Mouse (Mus musculus): ENCODE results near the gene St6galnac3. TPM values are rescaled to one million over a fixed set of nuclear protein-coding genes. Genes with fewer than 3 reads are reported as not detected.

Gene St6galnac3
- polyA plus RNA-seq, 1 experiment, result 15.6 TPM

GRCm38 (mm10) chr3:153605089-153605766 lies 119.7 kb downstream of the St6galnac3 start:
- TF ChIP-seq CTCF (IDR thresholded peaks at IDR 0.05; ENCODE audit: borderline replicate concordance, extremely low read depth, insufficient read depth, insufficient read length), result no peak
- no peak for TF ChIP-seq POLR2A (IDR thresholded peaks at IDR 0.05; ENCODE audit: borderline replicate concordance, extremely low read depth, insufficient read depth, insufficient read length, poor library complexity, severe bottlenecking)
- DNase-seq (ENCODE audit: low read depth), result peak; percentile 63

- TF ChIP-seq CTCF (IDR thresholded peaks at IDR 0.05; ENCODE audit: borderline replicate concordance, extremely low read depth, insufficient read depth, insufficient read length), result no peak
- no peak for TF ChIP-seq POLR2A (IDR thresholded peaks at IDR 0.05; ENCODE audit: borderline replicate concordance, extremely low read depth, insufficient read depth, insufficient read length, poor library complexity, severe bottlenecking)
- DNase-seq (ENCODE audit: low read depth), result no peak
Observed at GRCm38 (mm10) chr3:153599179-153599578, 125.8 kb downstream of the St6galnac3 start.

GRCm38 (mm10) chr3:153598631-153599030 lies 126.3 kb downstream of the St6galnac3 start:
- TF ChIP-seq CTCF (IDR thresholded peaks at IDR 0.05; ENCODE audit: borderline replicate concordance, extremely low read depth, insufficient read depth, insufficient read length), result peak; percentile 41; the same call in 1 of the 2 replicates
- no peak for TF ChIP-seq POLR2A (IDR thresholded peaks at IDR 0.05; ENCODE audit: borderline replicate concordance, extremely low read depth, insufficient read depth, insufficient read length, poor library complexity, severe bottlenecking)
- DNase-seq (ENCODE audit: low read depth), result peak; percentile 54

- TF ChIP-seq CTCF (IDR thresholded peaks at IDR 0.05; ENCODE audit: borderline replicate concordance, extremely low read depth, insufficient read depth, insufficient read length), result no peak
- peak; percentile 71 for DNase-seq (ENCODE audit: low read depth)
Observed at GRCm38 (mm10) chr3:153594531-153594930, 130.4 kb downstream of the St6galnac3 start.

GRCm38 (mm10) chr3:153593978-153594377 lies 131.0 kb downstream of the St6galnac3 start:
- no peak for DNase-seq (ENCODE audit: low read depth)
- no peak for TF ChIP-seq POLR2A (IDR thresholded peaks at IDR 0.05; ENCODE audit: borderline replicate concordance, extremely low read depth, insufficient read depth, insufficient read length, poor library complexity, severe bottlenecking)
- TF ChIP-seq CTCF (IDR thresholded peaks at IDR 0.05; ENCODE audit: borderline replicate concordance, extremely low read depth, insufficient read depth, insufficient read length), result no peak

- TF ChIP-seq POLR2A (IDR thresholded peaks at IDR 0.05; ENCODE audit: borderline replicate concordance, extremely low read depth, insufficient read depth, insufficient read length, poor library complexity, severe bottlenecking), result no peak
- TF ChIP-seq CTCF (IDR thresholded peaks at IDR 0.05; ENCODE audit: borderline replicate concordance, extremely low read depth, insufficient read depth, insufficient read length), result no peak
- DNase-seq (ENCODE audit: low read depth), result no peak
Observed at GRCm38 (mm10) chr3:153593103-153593502, 131.9 kb downstream of the St6galnac3 start.

- no peak for TF ChIP-seq POLR2A (IDR thresholded peaks at IDR 0.05; ENCODE audit: borderline replicate concordance, extremely low read depth, insufficient read depth, insufficient read length, poor library complexity, severe bottlenecking)
- no peak for TF ChIP-seq CTCF (IDR thresholded peaks at IDR 0.05; ENCODE audit: borderline replicate concordance, extremely low read depth, insufficient read depth, insufficient read length)
- no peak for DNase-seq (ENCODE audit: low read depth)
Observed at GRCm38 (mm10) chr3:153587594-153587993, 137.4 kb downstream of the St6galnac3 start.

GRCm38 (mm10) chr3:153584836-153585235 lies 140.1 kb downstream of the St6galnac3 start:
- no peak for TF ChIP-seq CTCF (IDR thresholded peaks at IDR 0.05; ENCODE audit: borderline replicate concordance, extremely low read depth, insufficient read depth, insufficient read length)
- peak; percentile 74 for DNase-seq (ENCODE audit: low read depth)

- no peak for DNase-seq (ENCODE audit: low read depth)
- TF ChIP-seq CTCF (IDR thresholded peaks at IDR 0.05; ENCODE audit: borderline replicate concordance, extremely low read depth, insufficient read depth, insufficient read length), result no peak
- TF ChIP-seq POLR2A (IDR thresholded peaks at IDR 0.05; ENCODE audit: borderline replicate concordance, extremely low read depth, insufficient read depth, insufficient read length, poor library complexity, severe bottlenecking), result no peak
Observed at GRCm38 (mm10) chr3:153582065-153582464, 142.9 kb downstream of the St6galnac3 start.

GRCm38 (mm10) chr3:153580625-153581024 lies 144.3 kb downstream of the St6galnac3 start:
- no peak for TF ChIP-seq POLR2A (IDR thresholded peaks at IDR 0.05; ENCODE audit: borderline replicate concordance, extremely low read depth, insufficient read depth, insufficient read length, poor library complexity, severe bottlenecking)
- no peak for TF ChIP-seq CTCF (IDR thresholded peaks at IDR 0.05; ENCODE audit: borderline replicate concordance, extremely low read depth, insufficient read depth, insufficient read length)
- DNase-seq (ENCODE audit: low read depth), result no peak

- TF ChIP-seq CTCF (IDR thresholded peaks at IDR 0.05; ENCODE audit: borderline replicate concordance, extremely low read depth, insufficient read depth, insufficient read length) (no peak), POLR2A (IDR thresholded peaks at IDR 0.05; ENCODE audit: borderline replicate concordance, extremely low read depth, insufficient read depth, insufficient read length, poor library complexity, severe bottlenecking) (no peak)
- no peak for DNase-seq (ENCODE audit: low read depth)
Observed at GRCm38 (mm10) chr3:153580136-153580535, 144.8 kb downstream of the St6galnac3 start.

GRCm38 (mm10) chr3:153577286-153577685 lies 147.7 kb downstream of the St6galnac3 start:
- TF ChIP-seq CTCF (IDR thresholded peaks at IDR 0.05; ENCODE audit: borderline replicate concordance, extremely low read depth, insufficient read depth, insufficient read length) (no peak), POLR2A (IDR thresholded peaks at IDR 0.05; ENCODE audit: borderline replicate concordance, extremely low read depth, insufficient read depth, insufficient read length, poor library complexity, severe bottlenecking) (no peak)
- DNase-seq (ENCODE audit: low read depth), result no peak
